Mouse (Mus musculus) embryonic fibroblast, embryonic 13.5 days (primary cell): ENCODE results near the gene Rbms1.

Experiments used
- CTCF ChIP-seq: IDR thresholded peaks from 2 replicates; pipeline ENCODE4 v1.5.1; 2011; ENCODE audit warnings: mild to moderate bottlenecking, control low read depth, low read length, moderate library complexity, borderline replicate concordance; ENCODE audit not compliant: insufficient read depth
- POLR2A ChIP-seq: IDR thresholded peaks from 2 replicates; pipeline ENCODE4 v1.6.1; 2011; ENCODE audit warnings: low read depth, mild to moderate bottlenecking, control low read depth, low read length, moderate library complexity

- TF ChIP-seq CTCF = no peak
- no peak for TF ChIP-seq POLR2A
Measured at GRCm38 (mm10) chr2:60728902-60729585, 233.9 kb downstream of the Rbms1 start.
